Mouse (Mus musculus) myocyte (in vitro differentiated cells): ENCODE data around the gene Xrcc6.

Source experiments
- MAX ChIP-seq: IDR thresholded peaks from one replicate; pipeline ENCODE4 v1.6.1; 2011; ENCODE audit warnings: low read depth, mild to moderate bottlenecking, control low read depth
- MYOG ChIP-seq, 3 experiments: IDR thresholded peaks; one replicate each; pipeline ENCODE4 v1.6.1; 2011; ENCODE audit warnings: control low read depth in 2 of 3, low read depth in 2 of 3, mild to moderate bottlenecking in 2 of 3; ENCODE audit not compliant: insufficient read length in 2 of 3, control insufficient read depth in 1 of 3, insufficient read depth in 1 of 3

DNA sequence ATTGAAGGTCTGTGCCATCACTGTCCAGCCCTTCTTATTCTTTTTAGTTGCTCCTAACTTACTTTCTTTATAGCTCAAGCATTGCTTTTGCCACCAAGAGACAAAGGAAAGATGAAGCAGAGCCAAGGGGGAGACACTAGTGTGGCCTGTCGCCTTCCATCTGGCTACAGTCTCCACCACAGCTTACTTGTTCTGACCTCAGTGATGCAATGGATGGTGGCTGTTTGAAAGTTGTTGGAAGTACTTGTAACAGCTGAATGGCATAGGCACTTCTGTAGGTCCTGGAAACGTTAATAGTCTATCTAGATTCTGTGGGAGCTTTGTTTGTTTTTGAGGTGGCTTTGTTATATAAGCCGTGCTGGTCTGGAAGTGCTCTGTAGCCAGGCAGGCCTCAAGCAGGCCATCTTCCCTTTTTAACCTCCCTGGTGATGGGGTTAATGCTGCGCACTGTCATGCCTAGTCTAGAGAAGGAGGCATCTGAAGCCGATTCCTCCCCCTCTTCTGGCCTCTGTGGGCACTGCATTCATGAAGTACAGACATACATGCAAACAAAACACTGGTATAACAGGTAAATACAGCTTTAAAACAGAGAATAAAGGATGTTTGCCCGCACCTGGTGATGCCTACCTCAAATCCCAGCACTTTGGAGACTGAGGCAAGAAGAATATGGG, 36.5 kb downstream of the Xrcc6 start:
- no peak for TF ChIP-seq MYOG (IDR thresholded peaks at IDR 0.05; ENCODE audit: control insufficient read depth in 1 of 3, insufficient read depth in 1 of 3, insufficient read length in 2 of 3, low read depth in 2 of 3)
- TF ChIP-seq MAX, result no peak
